Mouse (Mus musculus) olfactory bulb, adult 2 months (tissue): ENCODE data around the gene Rps16. TPM values are rescaled to one million over a fixed set of nuclear protein-coding genes. Genes with fewer than 3 reads are reported as not detected.
A peak's percentile ranks its signal among the peaks of the same experiment; 100 is the strongest.

Experiments
- H3K27ac ChIP-seq: fragments of 200-500 bp; 2 replicates; pipeline ENCODE4 v1.5.1; 2012; ENCODE audit warnings: low read depth, low read length; ENCODE audit not compliant: insufficient read depth
- H3K4me1 ChIP-seq: fragments of 200-500 bp; 2 replicates; pipeline ENCODE4 v1.6.1; 2012; ENCODE audit warnings: low read length; ENCODE audit not compliant: control insufficient read depth, insufficient read depth
- H3K4me3 ChIP-seq: fragments of 200-500 bp; 2 replicates; pipeline ENCODE4 v1.5.1; 2012; ENCODE audit warnings: mild to moderate bottlenecking, low read depth, low read length, moderate library complexity; ENCODE audit not compliant: insufficient read depth
- CTCF ChIP-seq: fragments of 200-500 bp; IDR thresholded peaks from 2 replicates; pipeline ENCODE4 v1.5.1; 2012; ENCODE audit warnings: low read depth, mild to moderate bottlenecking, low read length, moderate library complexity; ENCODE audit not compliant: insufficient read depth
- POLR2A ChIP-seq: fragments of 200-500 bp; IDR thresholded peaks from 2 replicates; pipeline ENCODE4 v1.6.1; 2012; ENCODE audit warnings: mild to moderate bottlenecking, low read depth, low read length, moderate library complexity; ENCODE audit not compliant: insufficient read depth
- WGBS: fragments of 180-500 bp; shearing (Covaris S2); methylation state at CpG from one replicate; pipeline ENCODE4 v1.1.7; 2018; 5-methylcytosine and 5-hydroxymethylcytosine counted together
- polyA plus RNA-seq: library from polyadenylated mRNA; stranded (reverse); fragments of >200 nt; gene quantifications from 2 replicates; pipeline ENCODE4 v1.2.4, GENCODE M21; 2012; ENCODE audit warnings: low replicate concordance; ENCODE audit not compliant: missing spikeins, insufficient read depth, insufficient read length

Gene Rps16
- polyA plus RNA-seq, 1 experiment = not detected

DNA sequence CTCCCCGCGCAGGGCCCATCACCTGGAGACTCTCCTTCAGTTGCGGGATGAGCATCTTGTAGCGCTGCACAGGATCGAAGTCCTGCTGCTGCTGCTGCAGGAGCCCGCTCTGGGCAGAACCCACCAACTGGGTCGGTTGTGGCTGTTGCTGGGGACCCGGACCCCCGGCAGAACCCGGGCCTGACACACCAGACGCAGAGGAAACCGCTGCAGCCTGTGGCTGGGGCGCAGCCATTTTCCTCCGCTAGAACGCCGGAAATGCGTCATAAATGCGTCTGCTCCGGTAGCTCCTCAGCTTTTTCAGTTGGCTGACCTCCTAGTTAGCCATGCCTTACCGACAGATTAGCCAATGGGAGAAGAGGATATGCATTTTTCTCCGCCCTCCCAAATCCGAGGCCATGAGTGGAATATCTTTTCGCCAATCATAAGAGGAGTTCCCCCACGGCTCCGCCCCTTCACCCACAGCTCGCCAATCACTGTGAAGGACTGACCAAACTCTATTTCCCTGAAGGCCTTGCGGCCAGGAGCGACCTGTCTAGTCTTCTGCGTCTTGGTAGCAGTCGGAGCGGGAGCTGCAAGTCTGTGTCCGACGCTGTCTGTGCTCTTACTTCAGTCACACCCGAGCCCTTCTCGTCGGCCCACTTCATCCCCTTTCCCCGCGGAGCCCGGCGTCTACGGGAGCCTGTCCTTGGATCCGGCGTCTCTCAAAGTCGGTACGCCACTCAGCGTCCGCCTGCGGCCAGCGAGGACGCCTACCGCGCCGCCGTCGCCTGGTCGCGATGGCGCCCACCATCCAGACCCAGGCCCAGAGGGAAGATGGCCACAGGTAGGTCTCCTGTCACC lies 42.2 kb downstream of the Rps16 start, which contains the start of the genes Med29 and Paf1:
Gene Med29, minus strand, starts transcription at position 280 of the 843 bp plus-strand sequence.
Gene Paf1, plus strand, starts transcription at position 523 of the 843 bp plus-strand sequence.
- TF ChIP-seq CTCF (no peak), POLR2A (peak; percentile 76)
- peak within 1 kb of the TSS; percentile 6; the same call in 1 of the 2 replicates for H3K27ac ChIP-seq
- WGBS = under 1% methylated on average over 58 of the region's 58 CpGs
- H3K4me3 ChIP-seq = peak within 1 kb of the TSS; percentile 66
- peaks cover 8% of the 10 kb centered on the region for H3K4me1 ChIP-seq

GRCm38 (mm10) chr7:28393272-28393951 lies 43.0 kb downstream of the Rps16 start:
- peak overlapping the region; percentile 6; the same call in 1 of the 2 replicates for H3K27ac ChIP-seq
- WGBS = 4% methylated on average over 22 of the region's 22 CpGs
- H3K4me3 ChIP-seq = peak overlapping the region; percentile 66
- H3K4me1 ChIP-seq = peaks cover 8% of the 10 kb centered on the region
- no peak for TF ChIP-seq CTCF
- no peak for TF ChIP-seq POLR2A

DNA sequence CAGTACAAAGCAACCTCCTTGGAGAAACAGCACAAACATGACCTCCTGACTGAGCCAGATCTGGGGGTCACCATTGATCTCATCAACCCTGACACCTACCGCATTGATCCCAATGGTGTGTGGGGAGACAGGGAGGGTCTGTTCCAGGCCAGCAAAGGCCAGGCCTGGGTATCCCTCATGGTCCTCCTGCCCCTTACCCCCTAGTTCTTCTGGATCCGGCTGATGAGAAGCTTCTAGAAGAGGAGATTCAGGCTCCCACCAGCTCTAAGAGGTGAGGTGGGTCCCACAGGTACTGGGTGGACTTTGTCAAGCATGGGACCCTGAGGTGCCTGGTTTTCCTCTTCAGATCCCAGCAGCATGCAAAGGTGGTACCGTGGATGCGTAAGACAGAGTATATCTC lies 45.0 kb downstream of the Rps16 start:
- Histone ChIP-seq H3K27ac (no peak overlapping the region), H3K4me1 (peaks cover 8% of the 10 kb centered on the region), H3K4me3 (no peak overlapping the region)
- 98% methylated on average over 4 of the region's 4 CpGs for WGBS
- TF ChIP-seq POLR2A (no peak), CTCF (no peak)

GRCm38 (mm10) chr7:28398000-28398399 lies 47.5 kb downstream of the Rps16 start:
- Histone ChIP-seq H3K4me3 (no peak overlapping the region), H3K27ac (no peak overlapping the region), H3K4me1 (peaks cover 3% of the 10 kb centered on the region)
- 53% methylated on average over 3 of the region's 3 CpGs for WGBS
- TF ChIP-seq POLR2A (no peak), CTCF (no peak)

GRCm38 (mm10) chr7:28398696-28399340 lies 48.4 kb downstream of the Rps16 start:
- WGBS = 88% methylated on average over 10 of the region's 10 CpGs
- no peak overlapping the region for H3K4me3 ChIP-seq
- no peaks in the 10 kb centered on the region for H3K4me1 ChIP-seq
- no peak overlapping the region for H3K27ac ChIP-seq
- no peak for TF ChIP-seq CTCF
- no peak for TF ChIP-seq POLR2A

- Histone ChIP-seq H3K4me3 (no peak overlapping the region), H3K27ac (no peak overlapping the region), H3K4me1 (no peaks in the 10 kb centered on the region)
- TF ChIP-seq POLR2A (no peak), CTCF (no peak)
- 90% methylated on average over 1 of the region's 1 CpGs for WGBS
Measured at GRCm38 (mm10) chr7:28401030-28401429, 50.6 kb downstream of the Rps16 start.

GRCm38 (mm10) chr7:28401942-28402341 lies 51.5 kb downstream of the Rps16 start:
- no peak overlapping the region for H3K4me3 ChIP-seq
- H3K27ac ChIP-seq = no peak overlapping the region
- TF ChIP-seq CTCF (no peak), POLR2A (no peak)
- 90% methylated on average over 3 of the region's 3 CpGs for WGBS
- H3K4me1 ChIP-seq = no peaks in the 10 kb centered on the region

Other genes starting within 250 kb of the Rps16 start
- not detected in 2 replicates for gene 9530053A07Rik, start 221.2 kb upstream of the Rps16 start, polyA plus RNA-seq
- gene Fbl, start 180.9 kb upstream of the Rps16 start, polyA plus RNA-seq = not detected in 2 replicates
- gene Dyrk1b, start 171.2 kb upstream of the Rps16 start, polyA plus RNA-seq = not detected in 2 replicates
- not detected in 2 replicates for gene Eid2, start 82.8 kb upstream of the Rps16 start, polyA plus RNA-seq
- gene Eid2b, start 72.9 kb upstream of the Rps16 start, polyA plus RNA-seq = not detected in 2 replicates
- gene Selenov, start 59.5 kb upstream of the Rps16 start, polyA plus RNA-seq = not detected in 2 replicates
- gene Dll3, start 48.4 kb upstream of the Rps16 start, polyA plus RNA-seq = not detected in 2 replicates
- not detected in 2 replicates for gene Timm50, start 38.6 kb upstream of the Rps16 start, polyA plus RNA-seq
- not detected in 2 replicates for gene Supt5, start 11.9 kb upstream of the Rps16 start, polyA plus RNA-seq
- gene Plekhg2, start 21.9 kb downstream of the Rps16 start, polyA plus RNA-seq = not detected in 2 replicates
- not detected in 2 replicates for gene Zfp36, start 29.6 kb downstream of the Rps16 start, polyA plus RNA-seq
- gene Med29, start 42.1 kb downstream of the Rps16 start, polyA plus RNA-seq = not detected in 2 replicates
- 1,326 TPM in 1 of 2 replicates, not detected in the other for gene Paf1, start 42.3 kb downstream of the Rps16 start, polyA plus RNA-seq
- gene Gmfg, start 86.8 kb downstream of the Rps16 start, polyA plus RNA-seq = not detected in 2 replicates
- not detected in 2 replicates for gene Lrfn1, start 101.3 kb downstream of the Rps16 start, polyA plus RNA-seq
- not detected in 2 replicates for gene Ifnl2, start 159.8 kb downstream of the Rps16 start, polyA plus RNA-seq
- not detected in 2 replicates for gene Ifnl3, start 172.2 kb downstream of the Rps16 start, polyA plus RNA-seq
- gene Sycn, start 190.2 kb downstream of the Rps16 start, polyA plus RNA-seq = not detected in 2 replicates
- gene Nccrp1, start 196.6 kb downstream of the Rps16 start, polyA plus RNA-seq = not detected in 2 replicates
- gene Samd4b, start 247.5 kb downstream of the Rps16 start, polyA plus RNA-seq = not detected in 2 replicates
- not detected in 2 replicates for gene Pak4, start 247.5 kb downstream of the Rps16 start, polyA plus RNA-seq